Mouse (Mus musculus) liver, embryonic 14.5 days (tissue): Measurements from ENCODE around the gene Dchs1.

ENCODE experiments used
- CTCF ChIP-seq: IDR thresholded peaks from 2 replicates; pipeline ENCODE4 v1.5.1; 2016; ENCODE audit warnings: antibody characterized with exemption, low read depth, control low read depth
- EP300 ChIP-seq: IDR thresholded peaks from 2 replicates; pipeline ENCODE4 v1.6.1; 2016; ENCODE audit warnings: antibody characterized with exemption, low read depth

- TF ChIP-seq CTCF (no peak), EP300 (no peak)
Observed at GRCm38 (mm10) chr7:105726980-105727325, 60.5 kb downstream of the Dchs1 start.
